Mouse (Mus musculus) hindbrain, embryonic 15.5 days (tissue): Measurements from ENCODE around the gene Cep63. TPM values are rescaled to one million over a fixed set of nuclear protein-coding genes. Genes with fewer than 3 reads are reported as not detected.

Source experiments
- ATAC-seq: fragments of 200-750 bp; cut with Nextera tagmentation; 2 replicates; pipeline ENCODE4 v1.8.0; 2017; ENCODE audit warnings: low read depth, moderate number of reproducible peaks, moderate TSS enrichment; ENCODE audit not compliant: low FRiP score
- H3K27ac ChIP-seq: fragments of 300-500 bp; sonication (generic); replicated peaks from 2 replicates; pipeline ENCODE4 v1.5.1; 2015; ENCODE audit warnings: mild to moderate bottlenecking, inconsistent platforms
- H3K27me3 ChIP-seq: fragments of 300-500 bp; sonication (generic); 2 replicates; pipeline ENCODE4 v1.6.1; 2015; ENCODE audit warnings: control low read depth, inconsistent platforms
- H3K36me3 ChIP-seq: fragments of 300-500 bp; sonication (generic); 2 replicates; pipeline ENCODE4 v1.6.1; 2015; ENCODE audit warnings: control low read depth, inconsistent platforms
- H3K4me1 ChIP-seq: fragments of 300-500 bp; sonication (generic); replicated peaks from 2 replicates; pipeline ENCODE4 v1.6.1; 2015; ENCODE audit warnings: control low read depth, inconsistent platforms
- H3K4me2 ChIP-seq: fragments of 300-500 bp; sonication (generic); 2 replicates; pipeline ENCODE4 v1.6.1; 2015; ENCODE audit warnings: moderate library complexity, mild to moderate bottlenecking, inconsistent platforms
- H3K4me3 ChIP-seq: fragments of 300-500 bp; sonication (generic); 2 replicates; pipeline ENCODE4 v1.5.1; 2015; ENCODE audit warnings: mild to moderate bottlenecking, inconsistent platforms
- H3K9ac ChIP-seq: fragments of 300-500 bp; sonication (generic); 2 replicates; pipeline ENCODE4 v1.6.1; 2015; ENCODE audit warnings: inconsistent platforms
- H3K9me3 ChIP-seq: fragments of 300-500 bp; sonication (generic); 2 replicates; pipeline ENCODE4 v1.6.1; 2016; ENCODE audit warnings: control low read depth, inconsistent platforms
- WGBS: fragments of 180-500 bp; shearing (Covaris S2); methylation state at CpG from one replicate; pipeline ENCODE4 v1.1.7; 2015; 5-methylcytosine and 5-hydroxymethylcytosine counted together
- polyA plus RNA-seq: library from polyadenylated mRNA; unstranded; fragments of >200 nt; fragmentation: Nextera tagmentation; extraction: Ambion mirVana; gene quantifications from 2 replicates; pipeline ENCODE4 v1.2.1, GENCODE M21; 2015

The Cep63 gene
- polyA plus RNA-seq: 38.4 and 40.6 TPM in 2 replicates

GRCm38 (mm10) chr9:102625983-102626838 lies at the start of gene Cep63, which contains the start of gene Anapc13:
Gene Cep63, minus strand, starts transcription at chr9:102626534.
Gene Anapc13, plus strand, starts transcription at chr9:102626296.
- H3K9ac ChIP-seq: peak within 1 kb of the TSS; percentile 92
- no peaks in the 10 kb centered on the region for H3K36me3 ChIP-seq
- no peaks in the 10 kb centered on the region for H3K27me3 ChIP-seq
- peak within 1 kb of the TSS; percentile 95 for H3K27ac ChIP-seq
- peak within 1 kb of the TSS; percentile 76 for H3K4me2 ChIP-seq
- H3K4me3 ChIP-seq: peak within 1 kb of the TSS; percentile 82
- H3K9me3 ChIP-seq: no peaks in the 10 kb centered on the region
- WGBS: under 1% methylated on average over 75 of the region's 84 CpGs
- peak; percentile 96 for ATAC-seq
- H3K4me1 ChIP-seq: peaks cover 23% of the 10 kb centered on the region

GRCm38 (mm10) chr9:102675922-102676321 lies 49.6 kb upstream of the Cep63 start:
- no peaks in the 10 kb centered on the region for H3K4me1 ChIP-seq
- ATAC-seq: no peak
- H3K9me3 ChIP-seq: no peaks in the 10 kb centered on the region
- no peak overlapping the region for H3K4me2 ChIP-seq
- no peak overlapping the region for H3K9ac ChIP-seq
- H3K4me3 ChIP-seq: no peak overlapping the region
- H3K36me3 ChIP-seq: no peaks in the 10 kb centered on the region
- H3K27me3 ChIP-seq: no peaks in the 10 kb centered on the region
- 78% methylated on average over 5 of the region's 5 CpGs for WGBS
- no peak overlapping the region for H3K27ac ChIP-seq

GRCm38 (mm10) chr9:102673381-102673780 lies 47.0 kb upstream of the Cep63 start:
- WGBS: 71% methylated on average over 7 of the region's 7 CpGs
- Histone ChIP-seq H3K9ac (no peak overlapping the region), H3K27ac (no peak overlapping the region), H3K9me3 (no peaks in the 10 kb centered on the region), H3K36me3 (no peaks in the 10 kb centered on the region), H3K4me1 (no peaks in the 10 kb centered on the region), H3K27me3 (no peaks in the 10 kb centered on the region), H3K4me2 (no peak overlapping the region), H3K4me3 (no peak overlapping the region)
- ATAC-seq: no peak

GRCm38 (mm10) chr9:102668906-102669305 lies 42.6 kb upstream of the Cep63 start:
- Histone ChIP-seq H3K9me3 (no peaks in the 10 kb centered on the region), H3K9ac (no peak overlapping the region), H3K4me1 (no peaks in the 10 kb centered on the region), H3K27me3 (no peaks in the 10 kb centered on the region), H3K4me2 (no peak overlapping the region), H3K27ac (no peak overlapping the region), H3K36me3 (no peaks in the 10 kb centered on the region), H3K4me3 (no peak overlapping the region)
- 91% methylated on average over 12 of the region's 12 CpGs for WGBS
- ATAC-seq: no peak

GRCm38 (mm10) chr9:102668115-102668514 lies 41.8 kb upstream of the Cep63 start:
- no peaks in the 10 kb centered on the region for H3K27me3 ChIP-seq
- H3K36me3 ChIP-seq: no peaks in the 10 kb centered on the region
- no peak for ATAC-seq
- no peaks in the 10 kb centered on the region for H3K4me1 ChIP-seq
- no peak overlapping the region for H3K27ac ChIP-seq
- no peaks in the 10 kb centered on the region for H3K9me3 ChIP-seq
- no peak overlapping the region for H3K4me3 ChIP-seq
- no peak overlapping the region for H3K4me2 ChIP-seq
- H3K9ac ChIP-seq: no peak overlapping the region
- 45% methylated on average over 6 of the region's 6 CpGs for WGBS

GRCm38 (mm10) chr9:102656355-102657095 lies 30.2 kb upstream of the Cep63 start:
- no peaks in the 10 kb centered on the region for H3K36me3 ChIP-seq
- H3K9me3 ChIP-seq: no peaks in the 10 kb centered on the region
- H3K27me3 ChIP-seq: no peaks in the 10 kb centered on the region
- H3K27ac ChIP-seq: no peak overlapping the region
- WGBS: 83% methylated on average over 8 of the region's 8 CpGs
- H3K4me1 ChIP-seq: peaks cover 3% of the 10 kb centered on the region
- no peak overlapping the region for H3K4me2 ChIP-seq
- ATAC-seq: no peak
- H3K9ac ChIP-seq: no peak overlapping the region
- H3K4me3 ChIP-seq: no peak overlapping the region

- Histone ChIP-seq H3K4me2 (no peak overlapping the region), H3K9me3 (no peaks in the 10 kb centered on the region), H3K27ac (no peak overlapping the region), H3K27me3 (no peaks in the 10 kb centered on the region), H3K4me1 (peaks cover 26% of the 10 kb centered on the region), H3K9ac (no peak overlapping the region), H3K4me3 (no peak overlapping the region), H3K36me3 (no peaks in the 10 kb centered on the region)
- ATAC-seq: no peak
- whole genome bisulfite sequencing: 46% methylated on average over 6 of the region's 6 CpGs
These were observed 24.9 kb upstream of the Cep63 start for GRCm38 (mm10) chr9:102651199-102651720.

- 15% methylated on average over 7 of the region's 7 CpGs for WGBS
- H3K27me3 ChIP-seq: no peaks in the 10 kb centered on the region
- peak; percentile 54; the same call in 1 of the 2 replicates for ATAC-seq
- peak overlapping the region; percentile 26 for H3K4me2 ChIP-seq
- H3K36me3 ChIP-seq: no peaks in the 10 kb centered on the region
- H3K27ac ChIP-seq: peak overlapping the region; percentile 12; the same call in 1 of the 2 replicates
- no peak overlapping the region for H3K4me3 ChIP-seq
- H3K4me1 ChIP-seq: peaks cover 26% of the 10 kb centered on the region
- 0 out of 2 replicates have a peak overlapping the region, but pooled peaks have one; percentile 20 for H3K9ac ChIP-seq
- no peaks in the 10 kb centered on the region for H3K9me3 ChIP-seq
These were observed 24.3 kb upstream of the Cep63 start for GRCm38 (mm10) chr9:102650637-102651036.

GRCm38 (mm10) chr9:102649917-102650527 lies 23.7 kb upstream of the Cep63 start:
- H3K4me1 ChIP-seq: peaks cover 27% of the 10 kb centered on the region
- H3K9ac ChIP-seq: no peak overlapping the region
- peak; percentile 79 for ATAC-seq
- peak overlapping the region; percentile 26 for H3K4me2 ChIP-seq
- H3K9me3 ChIP-seq: no peaks in the 10 kb centered on the region
- H3K27me3 ChIP-seq: no peaks in the 10 kb centered on the region
- H3K36me3 ChIP-seq: no peaks in the 10 kb centered on the region
- H3K4me3 ChIP-seq: no peak overlapping the region
- 26% methylated on average over 17 of the region's 17 CpGs for WGBS
- peak overlapping the region; percentile 12 for H3K27ac ChIP-seq

- Histone ChIP-seq H3K4me2 (no peak overlapping the region), H3K9ac (no peak overlapping the region), H3K9me3 (no peaks in the 10 kb centered on the region), H3K27me3 (no peaks in the 10 kb centered on the region), H3K4me1 (peaks cover 50% of the 10 kb centered on the region), H3K4me3 (no peak overlapping the region), H3K27ac (no peak overlapping the region), H3K36me3 (no peaks in the 10 kb centered on the region)
- 87% methylated on average over 6 of the region's 6 CpGs for WGBS
- ATAC-seq: no peak
These were observed 20.7 kb upstream of the Cep63 start for GRCm38 (mm10) chr9:102647010-102647409.

GRCm38 (mm10) chr9:102645119-102645695 lies 18.9 kb upstream of the Cep63 start:
- H3K27me3 ChIP-seq: no peaks in the 10 kb centered on the region
- no peak overlapping the region for H3K27ac ChIP-seq
- no peaks in the 10 kb centered on the region for H3K9me3 ChIP-seq
- H3K4me2 ChIP-seq: no peak overlapping the region
- H3K9ac ChIP-seq: no peak overlapping the region
- no peak for ATAC-seq
- H3K36me3 ChIP-seq: no peaks in the 10 kb centered on the region
- peaks cover 33% of the 10 kb centered on the region for H3K4me1 ChIP-seq
- no peak overlapping the region for H3K4me3 ChIP-seq
- WGBS: 79% methylated on average over 3 of the region's 3 CpGs
